Mouse (Mus musculus) hindbrain, postnatal 0 days (tissue): ENCODE results near the gene Slc7a5. TPM values are rescaled to one million over a fixed set of nuclear protein-coding genes. Genes with fewer than 3 reads are reported as not detected.

Experiments used
- ATAC-seq: fragments of 200-750 bp; cut with Nextera tagmentation; 2 replicates; pipeline ENCODE4 v1.8.0; 2017; ENCODE audit warnings: mild to moderate bottlenecking, moderate TSS enrichment, moderate library complexity
- DNase-seq: peaks from one replicate; pipeline ENCODE4 v3.0.0-alpha.2; 2015; ENCODE audit warnings: low spot score
- H3K27ac ChIP-seq: fragments of 300-500 bp; sonication (generic); 2 replicates; pipeline ENCODE4 v1.5.1; 2014; ENCODE audit warnings: mild to moderate bottlenecking
- H3K27me3 ChIP-seq: fragments of 300-500 bp; sonication (generic); 2 replicates; pipeline ENCODE4 v1.6.1; 2014; ENCODE audit warnings: low read length, mixed read lengths; ENCODE audit not compliant: insufficient read depth
- H3K36me3 ChIP-seq: fragments of 300-500 bp; sonication (generic); 2 replicates; pipeline ENCODE4 v1.6.1; 2014; ENCODE audit warnings: low read length, mixed read lengths; ENCODE audit not compliant: insufficient read depth
- H3K4me1 ChIP-seq: fragments of 300-500 bp; sonication (generic); 2 replicates; pipeline ENCODE4 v1.6.1; 2014; ENCODE audit warnings: antibody characterized with exemption, low read length, mixed read lengths; ENCODE audit not compliant: insufficient read depth
- H3K4me2 ChIP-seq: fragments of 300-500 bp; sonication (generic); 2 replicates; pipeline ENCODE4 v1.6.1; 2014; ENCODE audit warnings: low read depth, mild to moderate bottlenecking, low read length, moderate library complexity, mixed read lengths
- H3K4me3 ChIP-seq: fragments of 300-500 bp; sonication (generic); 2 replicates; pipeline ENCODE4 v1.5.1; 2014; ENCODE audit warnings: low read length
- H3K9ac ChIP-seq: fragments of 300-500 bp; sonication (generic); replicated peaks from 2 replicates; pipeline ENCODE4 v1.6.1; 2014; ENCODE audit warnings: mild to moderate bottlenecking, low read length, moderate library complexity, mixed read lengths
- H3K9me3 ChIP-seq: fragments of 300-500 bp; sonication (generic); 2 replicates; pipeline ENCODE4 v1.6.1; 2016; ENCODE audit warnings: low read length, mixed read lengths
- CTCF ChIP-seq: IDR thresholded peaks from 2 replicates; pipeline ENCODE4 v1.5.1; 2016; ENCODE audit warnings: antibody characterized with exemption, control low read depth, low read depth
- WGBS: fragments of 180-500 bp; shearing (Covaris S2); extraction: QIAGEN DNeasy Blood & Tissue Kit; methylation state at CpG from one replicate; pipeline ENCODE4 v1.1.7; 2014; 5-methylcytosine and 5-hydroxymethylcytosine counted together
- polyA plus RNA-seq: library from polyadenylated mRNA; unstranded; fragments of >200 nt; fragmentation: Nextera tagmentation; extraction: Ambion mirVana; gene quantifications from 2 replicates; pipeline ENCODE4 v1.2.1, GENCODE M21; 2015
- total RNA-seq: library from RNA; depleted of rRNA; stranded (reverse); fragments of >200 nt; gene quantifications from 2 replicates; pipeline ENCODE4 v1.2.3, GENCODE M21; 2014

The Slc7a5 gene
- total and polyA plus RNA-seq, 2 experiments from 2014 or later, result 72.1 to 148 TPM

GRCm38 (mm10) chr8:121868196-121868595, 39.3 kb downstream of the Slc7a5 start:
- H3K36me3 ChIP-seq, result no peaks in the 10 kb centered on the region
- no peaks in the 10 kb centered on the region for H3K27me3 ChIP-seq
- H3K4me2 ChIP-seq, result no peak overlapping the region
- no peaks in the 10 kb centered on the region for H3K9me3 ChIP-seq
- no peak for TF ChIP-seq CTCF
- H3K9ac ChIP-seq, result no peak overlapping the region
- no peak overlapping the region for H3K27ac ChIP-seq
- WGBS, result 90% methylated on average over 5 of the region's 5 CpGs
- ATAC-seq (no peak), DNase-seq (no peak)
- H3K4me1 ChIP-seq, result peaks cover 7% of the 10 kb centered on the region
- H3K4me3 ChIP-seq, result no peak overlapping the region

- no peak overlapping the region for H3K4me2 ChIP-seq
- no peaks in the 10 kb centered on the region for H3K4me1 ChIP-seq
- ATAC-seq (no peak), DNase-seq (no peak)
- no peak overlapping the region for H3K9ac ChIP-seq
- 78% methylated on average over 8 of the region's 8 CpGs for WGBS
- H3K27ac ChIP-seq, result no peak overlapping the region
- no peaks in the 10 kb centered on the region for H3K36me3 ChIP-seq
- no peaks in the 10 kb centered on the region for H3K9me3 ChIP-seq
- no peaks in the 10 kb centered on the region for H3K27me3 ChIP-seq
- no peak overlapping the region for H3K4me3 ChIP-seq
- no peak for TF ChIP-seq CTCF
These were observed 42.1 kb downstream of the Slc7a5 start for GRCm38 (mm10) chr8:121865356-121865755.

- no peaks in the 10 kb centered on the region for H3K36me3 ChIP-seq
- H3K9me3 ChIP-seq, result no peaks in the 10 kb centered on the region
- H3K4me3 ChIP-seq, result no peak overlapping the region
- no peak for TF ChIP-seq CTCF
- peak; percentile 57; the same call in 1 of the 2 replicates for ATAC-seq
- WGBS, result 70% methylated on average over 10 of the region's 12 CpGs
- H3K9ac ChIP-seq, result no peak overlapping the region
- H3K27ac ChIP-seq, result no peak overlapping the region
- H3K4me1 ChIP-seq, result peaks cover 8% of the 10 kb centered on the region; the same call in 1 of the 2 replicates
- H3K27me3 ChIP-seq, result no peaks in the 10 kb centered on the region
- no peak overlapping the region for H3K4me2 ChIP-seq
- peak; percentile 33 for DNase-seq
These were observed 45.5 kb downstream of the Slc7a5 start for GRCm38 (mm10) chr8:121861806-121862548.

- DNase-seq, result no peak
- Histone ChIP-seq H3K4me2 (no peak overlapping the region), H3K27me3 (no peaks in the 10 kb centered on the region), H3K4me1 (peaks cover 8% of the 10 kb centered on the region; the same call in 1 of the 2 replicates), H3K27ac (no peak overlapping the region), H3K36me3 (no peaks in the 10 kb centered on the region), H3K9me3 (no peaks in the 10 kb centered on the region), H3K4me3 (no peak overlapping the region), H3K9ac (no peak overlapping the region)
- 60% methylated on average over 6 of the region's 6 CpGs for WGBS
- TF ChIP-seq CTCF, result no peak
- ATAC-seq, result no peak
These were observed 46.2 kb downstream of the Slc7a5 start for GRCm38 (mm10) chr8:121861276-121861675.

- no peaks in the 10 kb centered on the region for H3K36me3 ChIP-seq
- no peak overlapping the region for H3K9ac ChIP-seq
- DNase-seq (peak; percentile 47), ATAC-seq (peak; percentile 83)
- no peak overlapping the region for H3K4me3 ChIP-seq
- H3K9me3 ChIP-seq, result no peaks in the 10 kb centered on the region
- no peak overlapping the region for H3K4me2 ChIP-seq
- WGBS, result 19% methylated on average over 2 of the region's 2 CpGs
- H3K27ac ChIP-seq, result peak overlapping the region; percentile 46; the same call in 1 of the 2 replicates
- H3K27me3 ChIP-seq, result no peaks in the 10 kb centered on the region
- TF ChIP-seq CTCF, result no peak
- H3K4me1 ChIP-seq, result peaks cover 8% of the 10 kb centered on the region; the same call in 1 of the 2 replicates
These were observed 49.7 kb downstream of the Slc7a5 start for GRCm38 (mm10) chr8:121857747-121858146.

GRCm38 (mm10) chr8:121857331-121857730, 50.2 kb downstream of the Slc7a5 start:
- H3K27ac ChIP-seq, result peak overlapping the region; percentile 46; the same call in 1 of the 2 replicates
- H3K9me3 ChIP-seq, result no peaks in the 10 kb centered on the region
- no peak overlapping the region for H3K4me2 ChIP-seq
- H3K4me1 ChIP-seq, result peaks cover 8% of the 10 kb centered on the region; the same call in 1 of the 2 replicates
- WGBS, result 28% methylated on average over 9 of the region's 9 CpGs
- H3K4me3 ChIP-seq, result no peak overlapping the region
- ATAC-seq, result peak; percentile 7; the same call in 1 of the 2 replicates
- no peaks in the 10 kb centered on the region for H3K36me3 ChIP-seq
- no peak overlapping the region for H3K9ac ChIP-seq
- no peaks in the 10 kb centered on the region for H3K27me3 ChIP-seq
- no peak for TF ChIP-seq CTCF
- no peak for DNase-seq
